ENCODE assay signal across 11 mouse cellular contexts in the genomic region with DNA sequence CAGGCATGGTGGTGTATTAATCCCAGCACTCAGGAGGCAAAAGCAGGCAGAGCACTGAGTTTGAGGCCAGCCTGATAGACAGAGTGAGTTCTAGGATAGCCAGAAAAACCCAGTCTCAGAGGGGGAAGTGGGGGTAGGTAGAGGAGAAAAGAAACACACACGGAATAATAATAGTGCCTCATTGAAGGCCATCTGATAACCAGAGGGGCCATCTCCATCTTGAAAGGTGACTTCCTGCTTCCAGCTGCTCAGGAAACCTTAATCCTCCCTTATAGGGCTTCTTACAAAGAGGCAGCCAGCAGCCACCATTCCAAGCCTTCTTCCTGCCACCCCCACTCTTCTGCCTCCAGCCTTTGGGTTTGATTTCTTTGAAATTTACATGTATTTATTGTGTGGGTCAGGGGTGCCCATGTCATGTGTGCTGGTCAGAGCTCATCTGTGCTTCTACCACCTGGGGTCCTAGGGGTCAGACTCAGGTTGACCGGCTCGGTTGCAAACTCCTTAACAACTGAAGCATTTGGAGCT. TPM values are rescaled to one million over a fixed set of nuclear protein-coding genes. Genes with fewer than 3 reads are reported as not detected.
A peak's percentile ranks its signal among the peaks of the same experiment; 100 is the strongest.
DNase-seq lines count a peak whose midpoint lies in the region; ATAC-seq and TF ChIP-seq lines count a peak whose summit lies in the region.
"Had no signal": no experiment of that assay in that cellular context is flagged by ENCODE, and none has a peak within 500 bp of the region (broad histone marks: within the 10 kb centered on the region; RNA-seq: fewer than 3 reads in every experiment).

No protein-coding gene starts in this region.

- no peak for TF ChIP-seq EP300 in heart, postnatal 0 days (IDR thresholded peaks at IDR 0.05; ENCODE audit: low read depth)

- intact Hi-C loops in heart, postnatal 14 days (cut with DNase I): no loop called here

- no peak overlapping the region for H3K9ac ChIP-seq in heart, postnatal 0 days (replicated peaks; ENCODE audit: low read depth, low read length)
- H3K9ac ChIP-seq in embryonic facial prominence, embryonic 15.5 days: no peak overlapping the region
- H3K9ac ChIP-seq in stomach, embryonic 15.5 days: no peak overlapping the region

- H3K4me1 ChIP-seq in heart, postnatal 0 days (ENCODE audit: control insufficient read depth, insufficient read depth): peaks cover 21% of the 10 kb centered on the region
- H3K4me1 ChIP-seq in megakaryocyte, embryonic 14.5 days: peaks cover 51% of the 10 kb centered on the region
- peaks cover 27% of the 10 kb centered on the region for H3K4me1 ChIP-seq in embryonic facial prominence, embryonic 15.5 days
- H3K4me1 ChIP-seq in stomach, embryonic 15.5 days: peaks cover 35% of the 10 kb centered on the region

- 0 out of 2 replicates have a peak overlapping the region, but pooled peaks have one; percentile 0 for H3K27ac ChIP-seq in heart, postnatal 0 days (ENCODE audit: low read depth)
- 0 out of 2 replicates have a peak overlapping the region, but pooled peaks have one; percentile 80 for H3K27ac ChIP-seq in embryonic facial prominence, embryonic 15.5 days (replicated peaks)
- H3K27ac ChIP-seq in stomach, embryonic 15.5 days: peak overlapping the region; percentile 88; the same call in 1 of the 2 replicates

- H3K4me3 ChIP-seq in heart, postnatal 0 days (ENCODE audit: low read depth, low read length): no peak overlapping the region
- peak overlapping the region; percentile 29 for H3K4me3 ChIP-seq in megakaryocyte, embryonic 14.5 days (replicated peaks)
- no peak overlapping the region for H3K4me3 ChIP-seq in embryonic facial prominence, embryonic 15.5 days (replicated peaks)
- H3K4me3 ChIP-seq in stomach, embryonic 15.5 days (replicated peaks): no peak overlapping the region

- no peak overlapping the region for H3K4me2 ChIP-seq in heart, postnatal 0 days (ENCODE audit: low read depth, low read length)
- H3K4me2 ChIP-seq in embryonic facial prominence, embryonic 15.5 days (replicated peaks): no peak overlapping the region
- no peak overlapping the region for H3K4me2 ChIP-seq in stomach, embryonic 15.5 days

- no peak for DNase-seq in heart, postnatal 0 days (ENCODE audit: low spot score)
- DNase-seq in heart, postnatal 14 days: no peak
- no peak for DNase-seq in adrenal gland, postnatal 36 days
- no peak for DNase-seq in left cerebral cortex, adult 8-10 months (ENCODE audit: low spot score in 2 of 2)
- DNase-seq: thymus, postnatal 4 days had no signal

- TF ChIP-seq CTCF in heart, postnatal 0 days (IDR thresholded peaks at IDR 0.05; ENCODE audit: low read depth): no peak

- H3K9me3 ChIP-seq in heart, postnatal 0 days (replicated peaks; ENCODE audit: control insufficient read depth, low read length): no peaks in the 10 kb centered on the region
- H3K9me3 ChIP-seq in megakaryocyte, embryonic 14.5 days: no peaks in the 10 kb centered on the region
- no peaks in the 10 kb centered on the region for H3K9me3 ChIP-seq in embryonic facial prominence, embryonic 15.5 days (replicated peaks)
- H3K9me3 ChIP-seq in stomach, embryonic 15.5 days: no peaks in the 10 kb centered on the region
- H3K9me3 ChIP-seq: heart, embryonic 12.5 days had no signal

- 77% methylated on average over 3 of the region's 3 CpGs for WGBS in heart, postnatal 0 days
- 77% methylated on average over 3 of the region's 3 CpGs for WGBS in embryonic facial prominence, embryonic 15.5 days
- WGBS in stomach, embryonic 15.5 days: 71% methylated on average over 3 of the region's 3 CpGs

- no peaks in the 10 kb centered on the region for H3K36me3 ChIP-seq in heart, postnatal 0 days (replicated peaks; ENCODE audit: control insufficient read depth, insufficient read depth, low read length)
- H3K36me3 ChIP-seq in megakaryocyte, embryonic 14.5 days (replicated peaks; ENCODE audit: low read length): peaks cover 2% of the 10 kb centered on the region
- H3K36me3 ChIP-seq in embryonic facial prominence, embryonic 15.5 days: no peaks in the 10 kb centered on the region
- no peaks in the 10 kb centered on the region for H3K36me3 ChIP-seq in stomach, embryonic 15.5 days
- H3K36me3 ChIP-seq: heart, embryonic 12.5 days had no signal

- no peak for ATAC-seq in heart, postnatal 0 days (ENCODE audit: insufficient read depth, low read depth)
- ATAC-seq in megakaryocyte, adult 5-6 weeks (ENCODE audit: poor library complexity, severe bottlenecking): no peak
- ATAC-seq in embryonic facial prominence, embryonic 15.5 days (ENCODE audit: insufficient number of reproducible peaks, low FRiP score, low TSS enrichment, low read depth): no peak
- no peak for ATAC-seq in stomach, embryonic 15.5 days (ENCODE audit: insufficient read depth, low FRiP score, low read depth)
- ATAC-seq: CD4-positive, CD25-positive, alpha-beta regulatory T cell, adult 4 months had no signal

- H3K27me3 ChIP-seq in heart, postnatal 0 days (ENCODE audit: control insufficient read depth, insufficient read depth, low read length): no peaks in the 10 kb centered on the region
- no peaks in the 10 kb centered on the region for H3K27me3 ChIP-seq in megakaryocyte, embryonic 14.5 days (replicated peaks)
- H3K27me3 ChIP-seq in embryonic facial prominence, embryonic 15.5 days: no peaks in the 10 kb centered on the region
- no peaks in the 10 kb centered on the region for H3K27me3 ChIP-seq in stomach, embryonic 15.5 days (replicated peaks)
- H3K27me3 ChIP-seq: heart, embryonic 12.5 days had no signal

RNA-seq across cellular contexts. Expression of a gene that starts 1.3 kb away (rescaled TPM):
- 120 and 139 TPM in 2 replicates for total RNA-seq in heart, postnatal 0 days (2014; rRNA removed; ENCODE audit: low replicate concordance)
- 135 and 171 TPM in 2 replicates for polyA plus RNA-seq in heart, postnatal 0 days (2015; fragmentation: Nextera tagmentation; extraction: Ambion mirVana)
- total RNA-seq in heart, postnatal 14 days (2021): 100 to 1,000 TPM; 110 to 127 TPM
- polyA plus RNA-seq in megakaryocyte, embryonic 14.5 days (2012; ENCODE audit: insufficient read depth, low replicate concordance): 517 and 590 TPM in 2 replicates
- 82.5 and 87.8 TPM in 2 replicates for total RNA-seq in megakaryocyte, adult 5-6 weeks (2015)
- total RNA-seq in megakaryocyte, adult 5-6 weeks (2017): 44.7 and 55.1 TPM in 2 replicates
- 321 and 328 TPM in 2 replicates for polyA plus RNA-seq in embryonic facial prominence, embryonic 15.5 days (2015; fragmentation: Nextera tagmentation; extraction: Ambion mirVana)
- polyA plus RNA-seq in stomach, embryonic 15.5 days (2015; fragmentation: Nextera tagmentation; extraction: Ambion mirVana): 319 and 341 TPM in 2 replicates
- 100 to 1,000 TPM; 193 to 252 TPM for total RNA-seq in adrenal gland, postnatal 36 days (2021)
- total RNA-seq in left cerebral cortex, adult 8-10 months (2022): 100 to 1,000 TPM; 161 to 178 (median 177) TPM

RNA-seq across cellular contexts. Expression of a gene that starts 18.2 kb away (rescaled TPM):
- 366 and 476 TPM in 2 replicates for total RNA-seq in heart, postnatal 0 days (2014; rRNA removed; ENCODE audit: low replicate concordance)
- 261 and 264 TPM in 2 replicates for polyA plus RNA-seq in heart, postnatal 0 days (2015; fragmentation: Nextera tagmentation; extraction: Ambion mirVana)
- 100 to 1,000 TPM; 157 to 159 TPM for total RNA-seq in heart, postnatal 14 days (2021)
- polyA plus RNA-seq in megakaryocyte, embryonic 14.5 days (2012; ENCODE audit: insufficient read depth, low replicate concordance): 143 and 185 TPM in 2 replicates
- 216 and 241 TPM in 2 replicates for total RNA-seq in megakaryocyte, adult 5-6 weeks (2015)
- 340 and 348 TPM in 2 replicates for total RNA-seq in megakaryocyte, adult 5-6 weeks (2017)
- 403 and 405 TPM in 2 replicates for polyA plus RNA-seq in embryonic facial prominence, embryonic 15.5 days (2015; fragmentation: Nextera tagmentation; extraction: Ambion mirVana)
- polyA plus RNA-seq in stomach, embryonic 15.5 days (2015; fragmentation: Nextera tagmentation; extraction: Ambion mirVana): 370 and 373 TPM in 2 replicates
- 100 to 1,000 TPM; 241 to 264 TPM for total RNA-seq in adrenal gland, postnatal 36 days (2021)
- total RNA-seq in left cerebral cortex, adult 8-10 months (2022): 100 to 1,000 TPM; 197 to 208 (median 204) TPM

RNA-seq across cellular contexts. Expression of a gene that starts 18.4 kb away (rescaled TPM):
- 0.15 TPM in 1 of 2 replicates, not detected in the other for total RNA-seq in heart, postnatal 0 days (2014; rRNA removed; ENCODE audit: low replicate concordance)
- polyA plus RNA-seq in heart, postnatal 0 days (2015; fragmentation: Nextera tagmentation; extraction: Ambion mirVana): 1.4 and 1.8 TPM in 2 replicates
- total RNA-seq in heart, postnatal 14 days (2021): 1 to 10 TPM in 1 of 2 experiments, under 1 TPM in 1; 0.96 to 2.4 TPM
- 270 and 353 TPM in 2 replicates for polyA plus RNA-seq in megakaryocyte, embryonic 14.5 days (2012; ENCODE audit: insufficient read depth, low replicate concordance)
- 53.8 and 54.4 TPM in 2 replicates for total RNA-seq in megakaryocyte, adult 5-6 weeks (2015)
- total RNA-seq in megakaryocyte, adult 5-6 weeks (2017): 44.2 and 60.4 TPM in 2 replicates
- 7.5 and 7.7 TPM in 2 replicates for polyA plus RNA-seq in embryonic facial prominence, embryonic 15.5 days (2015; fragmentation: Nextera tagmentation; extraction: Ambion mirVana)
- polyA plus RNA-seq in stomach, embryonic 15.5 days (2015; fragmentation: Nextera tagmentation; extraction: Ambion mirVana): 7.8 and 9.3 TPM in 2 replicates
- total RNA-seq in adrenal gland, postnatal 36 days (2021): 1 to 10 TPM; 1.1 to 1.7 TPM
- 1 to 10 TPM in 3 of 4 experiments, under 1 TPM in 1; 0.99 to 3.7 (median 2.1) TPM for total RNA-seq in left cerebral cortex, adult 8-10 months (2022)

Comparison
In these comparisons a context has a peak if more than half of its experiments do, and no peak if none do; other contexts are left out.
1. H3K27ac ChIP-seq: peak in every context shown above with its lines; median percentile 88 in stomach, embryonic 15.5 days; 80 in embryonic facial prominence, embryonic 15.5 days; 0 in heart, postnatal 0 days.
2. RNA of a gene that starts 18.4 kb away (total RNA-seq): 44.2 to 60.4 TPM in megakaryocyte, adult 5-6 weeks; 0.99 to 3.7 TPM in left cerebral cortex, adult 8-10 months, 0.96 to 2.4 TPM in heart, postnatal 14 days, 1.1 to 1.7 TPM in adrenal gland, postnatal 36 days and 0.15 TPM in heart, postnatal 0 days; every median in the first group is over 4 times any median in the second.